Mouse (Mus musculus) MEL (cell line): Measurements from ENCODE around the gene Zfp383. TPM values are rescaled to one million over a fixed set of nuclear protein-coding genes. Genes with fewer than 3 reads are reported as not detected.

Source experiments
- DNase-seq: peaks from one replicate; pipeline ENCODE4 v3.0.0; 2011; ENCODE audit warnings: low read depth, low spot score
- H3K27ac ChIP-seq: 2 replicates; pipeline ENCODE4 v1.5.1; 2012; ENCODE audit warnings: low read depth, mild to moderate bottlenecking, control low read depth, low read length, moderate library complexity; ENCODE audit not compliant: control insufficient read depth
- H3K27me3 ChIP-seq, 2 experiments: fragments of 150-350 bp in 1 of 2; sonication (generic) in 1 of 2; 2 replicates each; pipeline ENCODE4 v1.6.1; 2012; ENCODE audit warnings: low read length in 2 of 2, mild to moderate bottlenecking in 2 of 2, improper control_type of control experiment in 1 of 2, moderate library complexity in 1 of 2; ENCODE audit not compliant: insufficient read depth in 2 of 2, control insufficient read depth in 1 of 2
- H3K36me3 ChIP-seq, 2 experiments: 2 replicates each; pipeline ENCODE4 v1.6.1; 2012 to 2014; ENCODE audit warnings: low read length in 2 of 2, improper control_type of control experiment in 1 of 2, inconsistent platforms in 1 of 2, mild to moderate bottlenecking in 1 of 2; ENCODE audit not compliant: insufficient read depth in 2 of 2, control insufficient read depth in 1 of 2
- H3K4me1 ChIP-seq, 2 experiments: fragments of 150-350 bp in 1 of 2; sonication (generic) in 1 of 2; 2 replicates each; pipeline ENCODE4 v1.6.1; 2012; ENCODE audit warnings: low read length in 2 of 2, improper control_type of control experiment in 1 of 2, mild to moderate bottlenecking in 1 of 2; ENCODE audit not compliant: insufficient read depth in 2 of 2, control insufficient read depth in 1 of 2
- H3K4me3 ChIP-seq, 2 experiments: fragments of 150-350 bp in 1 of 2; sonication (generic) in 1 of 2; 2 replicates each; pipeline ENCODE4 v1.5.1; 2012; ENCODE audit warnings: low read depth in 2 of 2, low read length in 2 of 2, mild to moderate bottlenecking in 2 of 2, moderate library complexity in 2 of 2, control low read depth in 1 of 2, improper control_type of control experiment in 1 of 2; ENCODE audit not compliant: control insufficient read depth in 1 of 2, insufficient read depth in 1 of 2
- H3K79me2 ChIP-seq: 2 replicates; pipeline ENCODE4 v1.6.1; 2012; ENCODE audit warnings: mild to moderate bottlenecking, low read length, moderate library complexity; ENCODE audit not compliant: control insufficient read depth, poor library complexity, insufficient read depth
- H3K9ac ChIP-seq: 2 replicates; pipeline ENCODE4 v1.6.1; 2012; ENCODE audit warnings: low read depth, mild to moderate bottlenecking, control low read depth, low read length, moderate library complexity; ENCODE audit not compliant: control insufficient read depth, poor library complexity, severe bottlenecking
- H3K9me3 ChIP-seq: fragments of 150-350 bp; sonication (generic); replicated peaks from 2 replicates; pipeline ENCODE4 v1.6.1; 2012; ENCODE audit warnings: mild to moderate bottlenecking, low read length, improper control_type of control experiment, moderate library complexity; ENCODE audit not compliant: insufficient read depth
- BHLHE40 ChIP-seq: IDR thresholded peaks from 2 replicates; pipeline ENCODE4 v1.6.1; 2012; ENCODE audit warnings: low read depth, mild to moderate bottlenecking, inconsistent platforms, low read length, improper control_type of control experiment, borderline replicate concordance
- CHD2 ChIP-seq: IDR thresholded peaks from 2 replicates; pipeline ENCODE4 v1.6.1; 2011; ENCODE audit warnings: low read length, improper control_type of control experiment
- CTCF ChIP-seq, 3 experiments: IDR thresholded peaks in 2 of 3; conservative IDR thresholded peaks in 1 of 3; 2 replicates each; pipeline ENCODE4 v1.5.1; 2011 to 2012; ENCODE audit warnings: low read length in 3 of 3, low read depth in 2 of 3, mild to moderate bottlenecking in 2 of 3, improper control_type of control experiment in 1 of 3, inconsistent platforms in 1 of 3, mixed read lengths in 1 of 3, moderate library complexity in 1 of 3; ENCODE audit not compliant: control insufficient read depth in 1 of 3, insufficient read depth in 1 of 3, poor library complexity in 1 of 3, severe bottlenecking in 1 of 3
- E2F4 ChIP-seq: IDR thresholded peaks from 2 replicates; pipeline ENCODE4 v1.6.1; 2011; ENCODE audit warnings: low read depth, low read length, improper control_type of control experiment, borderline replicate concordance
- ELF1 ChIP-seq: IDR thresholded peaks from 2 replicates; pipeline ENCODE4 v1.6.1; 2014; ENCODE audit warnings: low read depth, mild to moderate bottlenecking, inconsistent platforms, low read length, improper control_type of control experiment, moderate library complexity
- ETS1 ChIP-seq: IDR thresholded peaks from 2 replicates; pipeline ENCODE4 v1.6.1; 2012; ENCODE audit warnings: low read depth, mild to moderate bottlenecking, inconsistent platforms, low read length, improper control_type of control experiment, moderate library complexity
- GABPA ChIP-seq: IDR thresholded peaks from 2 replicates; pipeline ENCODE4 v1.6.1; 2012; ENCODE audit warnings: low read depth, mild to moderate bottlenecking, inconsistent platforms, low read length, improper control_type of control experiment, moderate library complexity
- KAT2A ChIP-seq: conservative IDR thresholded peaks from 2 replicates; pipeline ENCODE4 v1.6.1; 2012; ENCODE audit warnings: low read depth, low read length, improper control_type of control experiment, inconsistent platforms
- MAX ChIP-seq: IDR thresholded peaks from 2 replicates; pipeline ENCODE4 v1.6.1; 2011; ENCODE audit warnings: low read length, improper control_type of control experiment
- MXI1 ChIP-seq: IDR thresholded peaks from 2 replicates; pipeline ENCODE4 v1.6.1; 2011; ENCODE audit warnings: mild to moderate bottlenecking, low read depth, low read length, improper control_type of control experiment
- MYB ChIP-seq: IDR thresholded peaks from 2 replicates; pipeline ENCODE4 v1.6.1; 2011; ENCODE audit warnings: mild to moderate bottlenecking, low read depth, low read length, improper control_type of control experiment
- MYC ChIP-seq: IDR thresholded peaks from 2 replicates; pipeline ENCODE4 v1.6.1; 2011; ENCODE audit warnings: low read depth, mild to moderate bottlenecking, low read length, improper control_type of control experiment, moderate library complexity
- RAD21 ChIP-seq: IDR thresholded peaks from 2 replicates; pipeline ENCODE4 v1.6.1; 2011; ENCODE audit warnings: mild to moderate bottlenecking, low read depth, low read length, improper control_type of control experiment
- SIN3A ChIP-seq: IDR thresholded peaks from 2 replicates; pipeline ENCODE4 v1.6.1; 2012; ENCODE audit warnings: low read length, improper control_type of control experiment, inconsistent platforms
- SMC3 ChIP-seq: IDR thresholded peaks from 2 replicates; pipeline ENCODE4 v1.6.1; 2011; ENCODE audit warnings: low read depth, low read length, improper control_type of control experiment
- TBP ChIP-seq: IDR thresholded peaks from 2 replicates; pipeline ENCODE4 v1.8.0; 2011; ENCODE audit warnings: low read depth, low read length, improper control_type of control experiment
- ZC3H11A ChIP-seq: IDR thresholded peaks from 2 replicates; pipeline ENCODE4 v1.6.1; 2012; ENCODE audit warnings: low read depth, mild to moderate bottlenecking, inconsistent platforms, low read length, improper control_type of control experiment
- polyA plus RNA-seq, 2 experiments: library from polyadenylated mRNA; stranded (reverse) in 1 of 2; unstranded in 1 of 2; fragments of >175 nt in 1 of 2; fragments of >200 nt in 1 of 2; gene quantifications; 2 replicates each; pipeline versions ENCODE4 v1.2.1 to v1.2.4; 2012; ENCODE audit warnings: low replicate concordance in 2 of 2, low read depth in 1 of 2; ENCODE audit not compliant: insufficient read length in 2 of 2, insufficient read depth in 1 of 2, missing spikeins in 1 of 2
- total RNA-seq: library from RNA; depleted of rRNA; stranded (reverse); fragments of 300-350 nt; gene quantifications from 2 replicates; pipeline ENCODE4 v1.2.3, GENCODE M21; 2012

Zfp383 gene
- total and polyA plus RNA-seq, 3 experiments, result 0.89 to 1.4 TPM; not detected in 1

DNA sequence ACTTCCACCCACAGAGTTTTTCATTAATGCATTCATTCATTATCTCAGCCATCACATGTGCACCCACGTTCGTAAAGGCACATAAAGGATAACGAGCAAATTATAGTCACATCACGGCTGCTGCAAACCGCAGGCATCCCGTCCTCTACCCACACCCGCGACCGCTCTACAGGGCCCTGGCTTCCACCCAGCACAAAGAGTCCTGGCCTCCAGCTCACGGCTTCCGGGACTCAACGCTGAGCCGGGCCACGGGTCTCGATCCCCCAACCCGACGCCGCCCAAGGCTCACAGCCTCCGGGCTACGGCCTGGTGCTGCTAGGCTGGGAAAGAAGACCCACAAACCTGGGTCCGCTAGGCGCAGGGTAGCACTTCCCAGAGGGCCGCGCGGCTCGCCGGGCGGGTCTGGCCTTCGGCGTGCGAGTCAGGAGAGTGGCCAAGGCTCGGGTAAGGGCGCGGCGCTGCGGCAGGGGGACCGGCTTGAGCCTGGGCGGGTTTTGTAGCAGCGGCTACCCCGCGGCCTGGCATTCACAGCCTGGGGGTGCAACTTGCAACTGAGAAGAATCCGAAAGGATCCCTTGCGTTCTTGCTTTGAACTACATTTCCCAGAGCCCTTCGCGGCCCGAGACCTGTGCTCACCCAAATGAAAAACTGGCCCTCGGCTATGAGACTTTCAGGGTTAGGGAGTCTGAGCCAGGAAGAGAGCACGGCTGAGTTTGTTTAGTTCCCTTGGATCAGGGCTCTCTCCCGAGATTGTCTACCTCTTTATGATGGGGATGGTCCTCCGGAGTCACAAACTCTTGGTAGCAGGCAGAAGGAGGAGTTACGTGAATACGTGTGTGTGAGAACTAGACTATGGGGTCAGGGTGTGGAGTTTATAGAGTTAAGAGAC, 45.7 kb downstream of the Zfp383 start, which contains the start of gene Zfp74 (continued):
- no peak for TF ChIP-seq CHD2
- TF ChIP-seq MYB, result 0 out of 2 replicates have a peak, but pooled peaks have one; percentile 32
- TF ChIP-seq TBP, result peak; percentile 57
- no peak; the same call in 1 of the 2 replicates for TF ChIP-seq KAT2A
- TF ChIP-seq MAX, result peak; percentile 65; the same call in 1 of the 2 replicates
- TF ChIP-seq BHLHE40, result 0 out of 2 replicates have a peak, but pooled peaks have one; percentile 24

DNA sequence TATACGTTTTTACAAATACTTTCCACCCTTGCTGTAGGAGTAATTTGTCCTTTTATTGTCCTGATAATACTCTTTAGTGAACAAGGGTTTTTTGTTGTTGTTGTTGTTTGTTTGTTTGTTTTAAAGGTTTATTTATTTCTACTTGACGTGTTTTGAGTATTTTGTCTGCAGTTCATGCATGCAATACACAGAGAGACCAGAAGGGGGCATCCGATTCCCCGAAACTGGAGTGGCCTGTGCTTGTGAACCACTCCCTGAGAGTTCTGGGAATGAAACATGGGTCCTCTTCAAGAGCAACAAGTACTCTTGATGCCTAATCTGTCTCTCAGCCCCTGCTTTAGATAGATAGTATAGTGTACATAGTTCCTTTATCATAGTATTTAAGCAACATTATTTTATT, 46.7 kb downstream of the Zfp383 start:
- Histone ChIP-seq H3K27me3 (no peaks in the 10 kb centered on the region), H3K36me3 (peaks cover 0 to 4% of the 10 kb centered on the region in 2 experiments; a peak in 2 of 4 replicates)
- TF ChIP-seq KAT2A, result no peak
- TF ChIP-seq ETS1, result 0 out of 2 replicates have a peak, but pooled peaks have one; percentile 14
- TF ChIP-seq ELF1, result no peak
- TF ChIP-seq CHD2, result no peak
- TF ChIP-seq GABPA, result no peak
- TF ChIP-seq MXI1, result peak; percentile 21; the same call in 1 of the 2 replicates
- TF ChIP-seq RAD21, result peak; percentile 62
- peak; percentile 61; the same call in 1 of the 2 replicates for TF ChIP-seq SIN3A
- no peak for TF ChIP-seq E2F4
- TF ChIP-seq SMC3, result peak; percentile 68
- TF ChIP-seq ZC3H11A, result peak; percentile 48
- TF ChIP-seq MAX, result no peak
- 0 out of 2 replicates have a peak, but pooled peaks have one; percentile 34 for TF ChIP-seq MYC
- TF ChIP-seq CTCF (IDR thresholded peaks at IDR 0.05 in 2 of 3, conservative IDR thresholded peaks at IDR 0.05 in 1 of 3; ENCODE audit: control insufficient read depth in 1 of 3, insufficient read depth in 1 of 3, low read depth in 2 of 3, low read length in 3 of 3, poor library complexity in 1 of 3, severe bottlenecking in 1 of 3), result peak; percentile 63 to 72 (median 72)
- TF ChIP-seq, all 39 proteins: peak for 8
- Histone ChIP-seq H3K27ac (peak overlapping the region; percentile 74), H3K4me3 (peak overlapping the region; percentile 69 to 90), H3K9ac (peak overlapping the region; percentile 85), H3K9me3 (no peaks in the 10 kb centered on the region), H3K79me2 (peaks cover 2% of the 10 kb centered on the region; the same call in 1 of the 2 replicates), H3K4me1 (peaks cover 0 to 4% of the 10 kb centered on the region in 2 experiments; a peak in 2 of 4 replicates)
- DNase-seq, result peak; percentile 84
